Mouse (Mus musculus): ENCODE measurements at regions not wholly inside any gene's neighbourhood (a gene's known extent, or its start where the extent isn't known, plus 50 kb on each side); places are given as distances from the start of the nearest gene placed in this dataset.

DNA sequence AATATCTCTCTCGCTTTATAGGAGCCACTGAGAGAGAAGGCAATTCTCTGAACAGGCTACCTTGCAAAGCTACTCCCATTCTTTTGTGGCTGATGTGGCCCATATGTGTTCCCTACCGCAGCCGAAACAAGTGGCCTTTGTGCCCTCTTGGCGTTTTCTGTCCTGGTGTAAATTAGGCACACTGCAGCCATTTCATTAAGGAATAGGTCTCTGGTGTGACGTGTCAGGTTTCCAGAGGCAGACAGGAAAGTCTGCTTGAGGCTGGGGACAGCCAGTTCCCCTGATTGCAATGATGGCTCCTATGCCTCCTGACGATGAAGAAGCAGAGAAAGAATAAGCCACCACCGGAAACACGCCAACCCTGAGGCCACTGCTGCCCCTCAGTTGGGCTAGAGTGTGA, 59.3 kb upstream of the Bcor start:
- Histone ChIP-seq H3K36me3 (replicated peaks; ENCODE audit: control insufficient read depth, insufficient read depth, low read length) (no peaks in the 10 kb centered on the region), H3K9ac (replicated peaks; ENCODE audit: low read depth, low read length) (no peak overlapping the region), H3K4me2 (ENCODE audit: low read depth, low read length) (no peak overlapping the region), H3K9me3 (replicated peaks; ENCODE audit: control insufficient read depth, low read length) (no peaks in the 10 kb centered on the region), H3K4me3 (ENCODE audit: low read depth, low read length) (no peak overlapping the region), H3K27ac (ENCODE audit: low read depth) (no peak overlapping the region), H3K4me1 (ENCODE audit: control insufficient read depth, insufficient read depth) (no peaks in the 10 kb centered on the region), H3K27me3 (ENCODE audit: control insufficient read depth, insufficient read depth, low read length) (no peaks in the 10 kb centered on the region)
- no peak for DNase-seq (ENCODE audit: low spot score)
- TF ChIP-seq EP300 (IDR thresholded peaks at IDR 0.05; ENCODE audit: low read depth), result no peak
- no peak for TF ChIP-seq CTCF (IDR thresholded peaks at IDR 0.05; ENCODE audit: low read depth)
- ATAC-seq (ENCODE audit: insufficient read depth, low read depth), result no peak
- 75% methylated on average over 8 of the region's 8 CpGs for WGBS

DNA sequence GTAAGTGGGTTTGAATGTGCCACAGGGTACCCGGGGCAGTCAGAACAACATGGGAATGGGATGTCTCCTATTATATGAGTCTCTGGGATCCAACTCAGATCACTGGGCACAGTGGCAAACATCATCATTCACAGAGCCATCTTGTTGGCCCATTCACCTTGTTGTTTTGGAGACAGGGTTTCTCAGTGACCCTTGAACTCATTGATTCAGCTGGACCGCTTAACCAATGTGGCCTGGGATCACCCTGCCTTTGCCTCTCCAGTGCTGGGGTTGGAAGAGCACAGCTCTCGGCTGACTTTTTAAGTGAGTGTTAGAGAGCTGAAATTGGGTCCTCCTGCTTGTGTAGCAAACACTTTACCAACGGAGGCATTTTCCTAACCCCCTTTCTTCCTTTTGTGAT, 64.2 kb upstream of the Bcor start:
- WGBS, result 69% methylated on average over 4 of the region's 4 CpGs
- H3K9ac ChIP-seq (replicated peaks; ENCODE audit: low read depth, low read length), result no peak overlapping the region
- ATAC-seq (ENCODE audit: insufficient read depth, low read depth) (no peak), DNase-seq (ENCODE audit: low spot score) (no peak)
- H3K9me3 ChIP-seq (replicated peaks; ENCODE audit: control insufficient read depth, low read length), result no peaks in the 10 kb centered on the region
- no peak overlapping the region for H3K27ac ChIP-seq (ENCODE audit: low read depth)
- H3K4me3 ChIP-seq (ENCODE audit: low read depth, low read length), result no peak overlapping the region
- H3K36me3 ChIP-seq (replicated peaks; ENCODE audit: control insufficient read depth, insufficient read depth, low read length), result no peaks in the 10 kb centered on the region
- no peaks in the 10 kb centered on the region for H3K27me3 ChIP-seq (ENCODE audit: control insufficient read depth, insufficient read depth, low read length)
- no peak for TF ChIP-seq EP300 (IDR thresholded peaks at IDR 0.05; ENCODE audit: low read depth)
- no peak for TF ChIP-seq CTCF (IDR thresholded peaks at IDR 0.05; ENCODE audit: low read depth)
- no peak overlapping the region for H3K4me2 ChIP-seq (ENCODE audit: low read depth, low read length)
- no peaks in the 10 kb centered on the region for H3K4me1 ChIP-seq (ENCODE audit: control insufficient read depth, insufficient read depth)

DNA sequence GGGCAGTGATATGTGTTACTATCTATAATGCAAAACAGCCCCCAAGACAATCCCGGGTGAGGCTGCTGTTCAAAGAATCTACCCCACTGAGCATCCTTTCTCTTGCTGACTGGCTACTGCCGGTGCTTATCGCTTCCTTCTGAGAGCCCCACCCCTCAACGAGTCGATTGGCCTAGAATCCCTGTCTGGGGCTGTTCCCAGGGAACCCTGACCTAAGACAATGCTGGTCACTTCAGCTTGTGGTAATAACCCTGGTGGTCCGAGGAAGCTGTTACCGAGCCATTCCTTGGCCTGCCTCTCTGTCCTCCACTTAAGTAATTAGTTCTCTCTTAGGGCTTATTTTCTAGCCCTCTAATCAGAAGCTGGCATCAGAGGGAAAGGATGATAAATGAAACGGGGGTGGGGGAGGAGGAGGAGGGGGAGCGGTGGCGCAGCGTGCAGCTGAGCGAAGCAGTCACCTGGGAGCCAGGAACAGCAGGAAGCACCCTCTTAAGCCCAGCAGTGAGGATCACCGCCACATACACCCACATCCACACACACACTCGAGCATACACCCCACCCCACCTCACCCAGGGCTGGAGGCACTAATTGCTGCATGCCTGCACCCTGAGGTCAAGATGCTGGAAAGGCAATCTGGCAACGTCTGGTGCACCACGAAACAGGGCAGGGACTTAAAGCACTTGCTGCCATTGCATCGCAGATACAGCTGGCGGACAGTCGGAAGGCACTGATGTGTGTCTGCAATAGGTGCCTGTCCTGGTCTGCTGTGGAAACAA, 65.1 kb upstream of the Bcor start:
- Histone ChIP-seq H3K9me3 (replicated peaks; ENCODE audit: control insufficient read depth, low read length) (no peaks in the 10 kb centered on the region), H3K36me3 (replicated peaks; ENCODE audit: control insufficient read depth, insufficient read depth, low read length) (no peaks in the 10 kb centered on the region), H3K27ac (ENCODE audit: low read depth) (no peak overlapping the region), H3K27me3 (ENCODE audit: control insufficient read depth, insufficient read depth, low read length) (no peaks in the 10 kb centered on the region), H3K4me3 (ENCODE audit: low read depth, low read length) (0 out of 2 replicates have a peak overlapping the region, but pooled peaks have one; percentile 7), H3K4me1 (ENCODE audit: control insufficient read depth, insufficient read depth) (no peaks in the 10 kb centered on the region), H3K4me2 (ENCODE audit: low read depth, low read length) (peak overlapping the region; percentile 49), H3K9ac (replicated peaks; ENCODE audit: low read depth, low read length) (no peak overlapping the region)
- DNase-seq (ENCODE audit: low spot score), result no peak
- no peak for TF ChIP-seq CTCF (IDR thresholded peaks at IDR 0.05; ENCODE audit: low read depth)
- TF ChIP-seq EP300 (IDR thresholded peaks at IDR 0.05; ENCODE audit: low read depth), result no peak
- WGBS, result 10% methylated on average over 19 of the region's 19 CpGs
- ATAC-seq (ENCODE audit: insufficient read depth, low read depth), result no peak

DNA sequence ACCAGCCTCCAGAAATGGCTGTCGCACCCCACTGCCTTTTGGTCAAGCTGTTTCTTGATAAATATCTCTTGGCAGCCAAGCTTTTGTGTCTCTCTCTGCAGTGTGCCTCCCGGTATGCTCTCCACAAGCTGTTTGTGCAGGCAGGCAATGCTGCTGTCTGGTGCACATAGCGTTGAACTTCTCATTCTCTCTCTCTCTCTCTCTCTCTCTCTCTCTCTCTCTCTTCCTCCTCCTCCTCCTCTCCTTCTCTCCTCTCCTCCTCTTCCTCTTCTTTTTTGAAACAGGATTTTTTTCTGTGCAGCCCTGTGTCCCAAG, 65.7 kb upstream of the Bcor start:
- 23% methylated on average over 3 of the region's 3 CpGs for WGBS
- no peaks in the 10 kb centered on the region for H3K36me3 ChIP-seq (replicated peaks; ENCODE audit: control insufficient read depth, insufficient read depth, low read length)

DNA sequence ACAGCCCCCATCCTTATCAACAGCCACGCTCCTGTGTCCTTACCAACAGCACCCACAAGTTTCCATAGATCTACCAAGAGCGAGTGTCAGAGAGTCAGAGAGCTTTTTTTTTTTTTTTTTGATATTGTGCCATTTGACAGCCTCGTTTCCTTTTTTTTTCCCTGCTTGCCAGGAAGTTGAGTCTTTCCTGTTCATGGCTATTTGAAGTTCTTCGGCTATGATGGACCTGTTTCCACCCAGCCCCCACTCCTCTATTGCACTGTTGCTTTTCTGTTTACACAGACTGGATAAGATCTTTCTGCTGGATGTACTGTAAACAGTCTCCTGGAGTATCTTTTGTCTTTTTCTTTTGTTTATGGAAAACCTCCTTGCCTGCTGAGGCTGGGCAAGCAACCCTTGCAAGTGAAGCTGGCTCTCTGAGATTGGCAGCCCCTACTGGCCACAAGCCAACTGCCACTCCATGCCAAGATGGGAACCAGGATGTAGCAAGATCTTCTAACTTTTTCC, 80.4 kb upstream of the Bcor start:
- WGBS, result 40% methylated on average over 4 of the region's 4 CpGs
- no peaks in the 10 kb centered on the region for H3K9me3 ChIP-seq (replicated peaks; ENCODE audit: control insufficient read depth, low read length)
- TF ChIP-seq EP300 (IDR thresholded peaks at IDR 0.05; ENCODE audit: low read depth), result no peak
- TF ChIP-seq CTCF (IDR thresholded peaks at IDR 0.05; ENCODE audit: low read depth), result no peak
- peak; percentile 8 for DNase-seq (ENCODE audit: low spot score)
- H3K36me3 ChIP-seq (replicated peaks; ENCODE audit: control insufficient read depth, insufficient read depth, low read length), result no peaks in the 10 kb centered on the region
- H3K27ac ChIP-seq (ENCODE audit: low read depth), result no peak overlapping the region
- no peak overlapping the region for H3K4me3 ChIP-seq (ENCODE audit: low read depth, low read length)
- H3K9ac ChIP-seq (replicated peaks; ENCODE audit: low read depth, low read length), result no peak overlapping the region
- H3K4me1 ChIP-seq (ENCODE audit: control insufficient read depth, insufficient read depth), result no peaks in the 10 kb centered on the region
- no peaks in the 10 kb centered on the region for H3K27me3 ChIP-seq (ENCODE audit: control insufficient read depth, insufficient read depth, low read length)
- no peak overlapping the region for H3K4me2 ChIP-seq (ENCODE audit: low read depth, low read length)
- ATAC-seq (ENCODE audit: insufficient read depth, low read depth), result no peak

More for the DNA sequence above, 65.7 kb upstream of the Bcor start:
- no peak for ATAC-seq (ENCODE audit: insufficient read depth, low read depth)
- Histone ChIP-seq H3K4me2 (ENCODE audit: low read depth, low read length) (peak overlapping the region; percentile 49; the same call in 1 of the 2 replicates), H3K27ac (ENCODE audit: low read depth) (no peak overlapping the region), H3K4me1 (ENCODE audit: control insufficient read depth, insufficient read depth) (no peaks in the 10 kb centered on the region), H3K9me3 (replicated peaks; ENCODE audit: control insufficient read depth, low read length) (no peaks in the 10 kb centered on the region), H3K4me3 (ENCODE audit: low read depth, low read length) (no peak overlapping the region), H3K9ac (replicated peaks; ENCODE audit: low read depth, low read length) (no peak overlapping the region), H3K27me3 (ENCODE audit: control insufficient read depth, insufficient read depth, low read length) (no peaks in the 10 kb centered on the region)
- TF ChIP-seq CTCF (IDR thresholded peaks at IDR 0.05; ENCODE audit: low read depth) (no peak), EP300 (IDR thresholded peaks at IDR 0.05; ENCODE audit: low read depth) (no peak)
- DNase-seq (ENCODE audit: low spot score), result no peak

DNA sequence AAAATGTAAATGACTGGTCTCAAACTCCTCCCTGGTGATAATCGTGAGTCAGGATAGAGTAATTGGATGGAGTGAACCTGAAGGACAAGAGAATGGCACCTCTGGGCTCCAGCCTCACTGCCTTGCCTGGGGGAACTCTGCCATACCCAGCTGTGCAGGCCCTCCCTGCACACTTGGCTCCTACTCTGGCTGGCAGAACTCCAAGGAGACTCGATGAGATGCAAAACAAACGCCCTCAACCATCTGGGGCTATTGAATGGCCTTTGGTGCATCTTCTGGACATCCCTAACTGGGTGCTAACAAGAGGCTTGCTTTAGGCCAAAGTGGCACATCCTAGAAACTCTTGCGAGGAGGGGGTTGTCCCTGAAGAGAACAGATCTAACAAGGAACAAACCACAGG, 81.6 kb upstream of the Bcor start:
- H3K27ac ChIP-seq (ENCODE audit: low read depth), result no peak overlapping the region
- DNase-seq (ENCODE audit: low spot score) (no peak), ATAC-seq (ENCODE audit: insufficient read depth, low read depth) (no peak)
- WGBS, result 49% methylated on average over 4 of the region's 4 CpGs
- no peaks in the 10 kb centered on the region for H3K9me3 ChIP-seq (replicated peaks; ENCODE audit: control insufficient read depth, low read length)
- no peak for TF ChIP-seq CTCF (IDR thresholded peaks at IDR 0.05; ENCODE audit: low read depth)
- no peaks in the 10 kb centered on the region for H3K4me1 ChIP-seq (ENCODE audit: control insufficient read depth, insufficient read depth)
- H3K36me3 ChIP-seq (replicated peaks; ENCODE audit: control insufficient read depth, insufficient read depth, low read length), result no peaks in the 10 kb centered on the region
- no peak overlapping the region for H3K4me3 ChIP-seq (ENCODE audit: low read depth, low read length)
- H3K27me3 ChIP-seq (ENCODE audit: control insufficient read depth, insufficient read depth, low read length), result no peaks in the 10 kb centered on the region
- H3K4me2 ChIP-seq (ENCODE audit: low read depth, low read length), result no peak overlapping the region
- H3K9ac ChIP-seq (replicated peaks; ENCODE audit: low read depth, low read length), result no peak overlapping the region
